Mouse (Mus musculus) skeletal muscle tissue, postnatal 0 days (tissue): ENCODE results near the gene Sec14l2. TPM values are rescaled to one million over a fixed set of nuclear protein-coding genes. Genes with fewer than 3 reads are reported as not detected.

Experiments used
- microRNA-seq, 2 experiments: library from miRNA; unstranded; fragments of <30 nt; microRNA quantifications; one replicate each; pipeline ENCODE4; 2016
- polyA plus RNA-seq: library from polyadenylated mRNA; unstranded; fragments of >200 nt; fragmentation: Nextera tagmentation; extraction: Ambion mirVana; gene quantifications from 2 replicates; pipeline ENCODE4 v1.2.1, GENCODE M21; 2015

The Sec14l2 gene
- polyA plus RNA-seq: 0.85 and 1.1 TPM in 2 replicates

DNA sequence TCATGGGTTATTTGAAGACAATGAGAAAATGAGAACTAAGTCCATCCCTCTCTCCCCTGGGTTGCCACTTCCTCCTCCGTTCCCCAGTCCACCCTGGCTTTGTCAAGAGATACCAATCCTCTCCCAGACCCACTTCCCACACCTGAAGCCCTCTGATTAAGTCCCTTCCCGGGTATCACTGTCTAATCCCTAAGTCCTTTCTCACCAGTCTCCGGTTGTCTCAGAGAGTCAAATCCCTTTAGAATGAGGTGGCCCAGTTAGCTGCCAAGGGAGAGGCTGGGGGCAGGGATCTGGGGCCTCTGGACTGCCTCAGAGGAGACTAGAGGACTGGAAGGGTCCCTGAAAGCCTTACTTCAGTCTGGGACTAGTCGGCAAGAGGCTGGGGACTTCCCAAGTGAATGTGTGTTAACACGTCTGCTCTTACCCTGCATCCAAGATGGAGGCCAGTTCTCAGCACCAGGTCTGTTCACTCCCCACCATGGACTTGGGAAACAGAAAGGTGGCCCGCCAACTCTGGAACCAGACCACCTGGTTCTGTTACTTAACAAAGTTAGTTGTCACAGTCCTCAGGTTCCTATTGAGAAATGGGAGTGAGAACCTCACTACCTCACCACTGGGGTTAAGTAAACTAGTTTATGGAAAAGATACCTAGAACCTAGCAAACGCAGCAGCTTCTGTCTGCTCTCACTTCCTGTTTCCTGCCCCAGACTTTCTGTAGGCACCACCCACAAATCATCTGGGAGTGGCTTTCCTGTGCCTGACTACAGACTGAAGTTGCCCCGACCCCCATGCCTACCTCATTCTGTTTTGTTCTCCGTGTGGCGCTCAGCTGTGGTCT lies at the start of gene Sec14l2:
Sec14l2 (minus strand) TSS at position 674 of the 838 bp plus-strand sequence.

DNA sequence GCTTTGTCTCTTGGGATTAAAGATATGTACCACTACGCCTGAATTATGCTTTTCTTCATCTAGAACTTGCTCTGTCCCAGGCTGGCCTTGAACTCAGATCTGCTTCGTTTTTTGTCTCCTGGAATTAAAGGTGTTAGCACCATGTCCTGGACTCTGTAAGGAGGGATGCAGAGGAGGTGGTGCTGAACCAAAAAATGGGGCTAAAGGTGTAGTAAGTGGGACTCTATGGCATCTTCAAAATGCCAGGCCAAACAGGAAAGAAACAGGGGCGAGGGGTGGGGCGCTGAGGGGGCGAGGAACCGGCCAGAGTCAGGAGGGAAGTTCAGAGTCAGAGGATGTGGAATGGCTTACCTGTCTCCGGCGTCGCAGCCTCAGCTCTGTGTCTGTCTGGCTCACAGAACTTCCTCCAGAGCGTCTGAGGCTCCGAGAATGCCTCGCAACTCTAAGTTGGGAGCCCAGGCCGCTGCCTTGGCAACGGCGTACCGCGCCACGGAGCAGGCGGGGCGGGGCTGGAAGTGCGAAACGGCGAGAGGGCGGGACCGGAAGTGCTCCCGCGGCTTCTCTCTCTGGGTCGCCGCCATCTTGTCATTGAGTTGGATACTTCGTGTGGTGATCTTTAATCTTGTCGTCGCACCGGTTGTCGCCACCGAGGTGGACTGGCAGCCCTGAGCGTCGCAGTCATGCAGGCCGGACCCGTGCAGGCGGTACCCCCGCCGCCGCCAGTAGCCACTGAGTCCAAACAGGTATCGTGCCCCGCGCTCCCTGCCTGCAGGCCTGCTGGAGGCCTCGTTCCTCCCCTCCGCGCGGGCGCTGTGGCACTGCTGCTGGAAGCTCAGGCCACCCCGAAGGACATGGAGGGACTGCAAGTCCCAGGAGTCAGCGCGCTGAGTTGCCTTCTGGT lies 36.8 kb upstream of the Sec14l2 start, which contains the start of the genes Ccdc157 and Sf3a1:
Ccdc157 (minus strand) TSS at position 486 of the 901 bp plus-strand sequence.
Sf3a1 (plus strand) TSS at position 543 of the 901 bp plus-strand sequence.

DNA sequence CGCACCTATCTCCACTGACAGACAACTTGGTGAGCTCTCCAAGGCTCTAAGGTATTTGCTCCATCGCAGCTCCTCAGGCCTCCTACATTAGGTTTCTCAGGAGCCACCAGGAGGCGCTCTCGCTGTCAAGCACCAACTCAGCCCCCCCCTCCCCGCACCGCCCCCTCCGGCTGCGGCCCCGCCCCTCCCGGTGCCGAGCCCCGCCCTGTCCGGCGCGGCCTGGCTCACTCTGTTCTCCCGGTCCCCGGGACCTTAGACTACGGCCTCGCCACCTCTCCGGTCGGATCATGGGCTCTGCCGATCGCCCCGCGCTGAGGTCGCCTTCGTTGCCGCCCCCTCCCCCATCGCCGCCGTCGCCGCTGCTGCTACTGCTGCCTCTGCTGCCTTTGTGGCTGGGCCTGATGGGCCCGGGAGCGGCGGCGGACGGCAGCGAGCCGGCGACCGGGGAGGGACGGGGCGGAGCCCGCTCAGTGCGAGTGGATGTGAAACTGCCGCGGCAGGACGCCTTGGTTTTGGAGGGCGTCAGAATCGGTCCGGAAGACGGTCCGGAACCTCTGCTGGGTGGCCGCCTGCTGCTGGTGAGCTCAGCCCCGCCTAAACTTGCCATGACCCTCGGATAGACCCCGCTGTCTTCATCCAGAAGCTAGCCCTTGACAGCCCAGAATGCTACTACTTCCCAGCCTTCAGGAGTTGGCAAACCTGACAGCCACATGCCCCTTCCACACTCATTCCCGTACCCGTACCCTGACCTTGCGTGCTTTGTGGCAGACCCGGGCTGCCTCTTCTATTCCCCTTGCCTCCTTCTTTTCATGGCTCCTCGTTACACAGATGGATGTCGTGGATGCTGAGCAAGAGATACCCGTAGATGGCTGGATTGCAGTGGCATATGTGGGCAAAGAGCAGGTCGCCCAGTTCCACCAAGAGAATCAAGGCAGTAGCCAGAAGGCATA lies 12.0 kb upstream of the Sec14l2 start, which contains the start of gene Rnf215:
Rnf215 (plus strand) TSS at position 217 of the 950 bp plus-strand sequence.

DNA sequence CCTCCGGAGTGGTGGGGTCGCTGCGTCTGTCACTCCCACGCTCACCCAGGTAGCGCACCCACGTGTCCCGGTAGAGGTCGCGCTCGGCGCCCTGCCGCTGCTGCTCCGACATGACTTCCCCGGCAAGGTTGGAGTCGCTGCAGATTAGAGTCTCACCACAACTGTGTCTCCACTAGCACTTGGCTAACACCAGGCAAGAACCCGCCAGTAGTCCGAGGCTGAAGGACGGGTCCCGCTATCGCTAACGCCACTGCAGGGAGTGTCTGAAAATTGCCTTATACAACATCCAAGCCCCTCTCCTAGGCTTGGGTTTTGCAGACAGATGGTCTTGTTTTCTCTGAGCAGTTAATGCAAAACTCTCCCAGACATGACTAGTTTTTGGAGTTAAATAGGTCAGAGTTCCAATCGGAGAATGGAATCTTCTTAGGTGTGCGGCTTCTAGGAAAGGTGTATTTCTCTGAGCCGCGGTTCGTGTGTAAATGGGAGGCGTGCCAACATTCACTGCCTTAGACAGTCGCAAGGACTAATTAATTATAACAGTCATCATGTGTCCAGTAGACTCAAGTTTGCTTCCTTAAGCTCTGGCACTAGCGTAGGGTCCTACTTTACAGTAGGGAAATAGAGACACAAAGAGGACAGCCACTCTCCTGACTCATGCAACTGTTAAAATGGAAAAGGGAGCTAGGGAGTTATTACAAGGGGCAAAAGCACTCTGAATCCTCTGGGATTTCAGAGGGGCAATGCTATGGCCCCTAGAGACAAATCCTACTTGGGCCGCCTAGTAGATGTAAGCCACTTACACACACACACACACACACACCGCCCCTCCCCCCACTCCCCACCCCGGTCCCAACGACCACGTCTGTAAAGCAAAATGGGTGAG lies 27.8 kb downstream of the Sec14l2 start, which contains the start of gene Mtfp1:
Mtfp1 (minus strand) TSS at position 275 of the 883 bp plus-strand sequence.

DNA sequence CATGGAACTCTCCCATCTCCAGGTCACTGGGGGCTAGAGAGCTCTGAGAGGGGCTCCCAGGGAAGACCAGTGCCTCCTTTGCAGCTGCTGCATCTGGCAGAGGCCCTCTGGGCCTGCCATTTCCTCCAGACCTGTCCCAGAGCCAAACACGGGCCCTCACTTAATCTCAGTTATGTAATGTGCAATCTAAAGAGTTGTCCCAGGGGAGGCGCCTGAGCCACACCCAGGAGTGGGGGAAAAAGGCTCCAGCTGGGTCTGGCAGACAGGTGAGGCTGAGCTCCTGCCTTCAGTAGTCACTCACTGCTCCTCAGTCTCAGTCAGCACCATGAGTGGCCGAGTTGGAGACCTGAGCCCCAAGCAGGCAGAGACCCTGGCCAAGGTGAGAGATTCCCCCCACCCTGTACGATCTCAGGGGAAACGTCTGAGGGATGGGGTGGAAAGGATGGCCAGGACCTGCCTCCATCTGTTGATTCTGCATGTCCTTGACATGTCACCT lies 58.5 kb downstream of the Sec14l2 start, which contains the start of gene Sec14l3:
Sec14l3 (plus strand) TSS at position 215 of the 496 bp plus-strand sequence.

Small RNA genes lying within 50 kb of the gene (microRNA-seq; reads per million reads assigned to microRNA genes)
- gene Mir3060: 1.3 to 1.4 reads per million in 2 experiments

Other genes with a start within 250 kb of the Sec14l2 start
- gene 4921536K21Rik, start 228.3 kb downstream of the Sec14l2 start, polyA plus RNA-seq: 0.10 and 0.15 TPM in 2 replicates
- 4.0 and 4.6 TPM in 2 replicates for gene Dusp18, start 228.2 kb downstream of the Sec14l2 start, polyA plus RNA-seq
- gene Slc35e4, start 208.8 kb downstream of the Sec14l2 start, polyA plus RNA-seq: 11.4 and 11.6 TPM in 2 replicates
- 40.2 and 56.6 TPM in 2 replicates for gene Tcn2, start 191.3 kb downstream of the Sec14l2 start, polyA plus RNA-seq
- 35.7 and 36.6 TPM in 2 replicates for gene Pes1, start 159.4 kb downstream of the Sec14l2 start, polyA plus RNA-seq
- gene 4930556J24Rik, start 146.6 kb downstream of the Sec14l2 start, polyA plus RNA-seq: not detected in 2 replicates
- 4.0 and 4.8 TPM in 2 replicates for gene Gal3st1, start 139.8 kb downstream of the Sec14l2 start, polyA plus RNA-seq
- gene Sec14l4, start 92.0 kb downstream of the Sec14l2 start, polyA plus RNA-seq: 0.10 and 0.60 TPM in 2 replicates
- not detected in 2 replicates for gene Sec14l3, start 58.6 kb downstream of the Sec14l2 start, polyA plus RNA-seq
- gene Mtfp1, start 28.0 kb downstream of the Sec14l2 start, polyA plus RNA-seq: 16.6 and 19.9 TPM in 2 replicates
- gene Rnf215, start 11.8 kb upstream of the Sec14l2 start, polyA plus RNA-seq: 13.5 and 15.0 TPM in 2 replicates
- 3.8 and 4.2 TPM in 2 replicates for gene Ccdc157, start 36.9 kb upstream of the Sec14l2 start, polyA plus RNA-seq
- gene Sf3a1, start 36.9 kb upstream of the Sec14l2 start, polyA plus RNA-seq: 16.0 and 18.1 TPM in 2 replicates
- 9.9 and 12.4 TPM in 2 replicates for gene Tbc1d10a, start 63.4 kb upstream of the Sec14l2 start, polyA plus RNA-seq
- gene Castor1, start 94.8 kb upstream of the Sec14l2 start, polyA plus RNA-seq: 10.0 and 13.3 TPM in 2 replicates
- gene Osm, start 113.0 kb upstream of the Sec14l2 start, polyA plus RNA-seq: 0.06 and 0.33 TPM in 2 replicates
- 0.23 and 0.34 TPM in 2 replicates for gene Lif, start 134.1 kb upstream of the Sec14l2 start, polyA plus RNA-seq